Mouse (Mus musculus) bone marrow macrophage, adult 2 months (primary cell): ENCODE results near the gene Rab11fip3. TPM values are rescaled to one million over a fixed set of nuclear protein-coding genes. Genes with fewer than 3 reads are reported as not detected.

Experiments
- H3K27ac ChIP-seq: 2 replicates; pipeline ENCODE4 v1.5.1; 2012; ENCODE audit warnings: low read depth, low read length; ENCODE audit not compliant: insufficient read depth
- H3K4me1 ChIP-seq: 2 replicates; pipeline ENCODE4 v1.6.1; 2012; ENCODE audit warnings: low read length; ENCODE audit not compliant: control insufficient read depth, insufficient read depth
- H3K4me3 ChIP-seq: 2 replicates; pipeline ENCODE4 v1.5.1; 2012; ENCODE audit warnings: mild to moderate bottlenecking, low read length, moderate library complexity; ENCODE audit not compliant: insufficient read depth
- CTCF ChIP-seq: IDR thresholded peaks from 2 replicates; pipeline ENCODE4 v1.5.1; 2012; ENCODE audit warnings: low read depth, mild to moderate bottlenecking, low read length, moderate library complexity
- POLR2A ChIP-seq: IDR thresholded peaks from 2 replicates; pipeline ENCODE4 v1.6.1; 2012; ENCODE audit warnings: mild to moderate bottlenecking, low read depth, low read length, borderline replicate concordance
- polyA plus RNA-seq: library from polyadenylated mRNA; stranded (reverse); fragments of >200 nt; gene quantifications from 2 replicates; pipeline ENCODE4 v1.2.4, GENCODE M21; 2012; ENCODE audit not compliant: missing spikeins, insufficient read depth, insufficient read length

Gene Rab11fip3
- polyA plus RNA-seq, 1 experiment, result 8.3 TPM

DNA sequence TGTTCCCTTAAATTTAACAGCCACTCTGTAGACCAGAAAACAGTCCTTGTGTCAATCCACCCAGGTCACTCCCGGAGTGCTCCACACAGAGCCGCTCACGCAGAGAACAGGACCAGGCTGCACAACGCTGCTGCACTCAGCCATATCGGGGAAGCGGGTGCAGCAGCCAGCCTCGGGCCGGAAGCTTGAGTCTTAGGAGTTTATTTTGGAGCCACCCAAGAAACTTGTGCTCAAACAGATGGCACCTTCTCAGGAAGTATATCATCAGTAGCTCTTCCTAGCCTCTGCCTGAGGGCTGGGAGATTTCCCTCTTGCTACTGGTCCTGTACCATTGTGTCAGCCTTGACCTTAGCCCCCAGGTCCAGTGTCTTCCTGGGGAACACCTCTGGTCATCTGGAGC, 12.1 kb downstream of the Rab11fip3 start:
- Histone ChIP-seq H3K27ac (no peak overlapping the region), H3K4me3 (no peak overlapping the region), H3K4me1 (no peaks in the 10 kb centered on the region)
- TF ChIP-seq POLR2A, result no peak
- TF ChIP-seq CTCF, result no peak

DNA sequence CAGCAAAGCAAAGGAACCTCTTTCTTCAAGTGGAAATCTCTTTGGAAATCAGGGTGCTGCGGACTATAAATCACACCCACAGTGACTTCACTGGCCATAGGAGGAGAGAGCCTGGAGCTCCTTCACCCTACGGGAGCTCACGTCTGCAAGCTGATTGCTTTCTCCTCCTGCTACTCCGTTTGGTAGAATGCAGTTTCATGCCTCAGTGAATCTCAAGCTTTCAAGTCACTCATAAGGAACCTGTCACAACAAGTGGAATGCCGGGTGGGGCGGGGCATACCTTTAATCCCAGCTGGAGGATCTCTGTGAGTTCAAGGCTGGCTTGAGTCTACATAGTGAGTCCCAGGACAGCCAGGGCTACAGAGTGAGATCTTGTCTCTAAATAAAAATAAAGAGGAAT, 14.2 kb downstream of the Rab11fip3 start:
- Histone ChIP-seq H3K4me1 (no peaks in the 10 kb centered on the region), H3K27ac (no peak overlapping the region), H3K4me3 (no peak overlapping the region)
- TF ChIP-seq CTCF, result no peak
- no peak for TF ChIP-seq POLR2A

DNA sequence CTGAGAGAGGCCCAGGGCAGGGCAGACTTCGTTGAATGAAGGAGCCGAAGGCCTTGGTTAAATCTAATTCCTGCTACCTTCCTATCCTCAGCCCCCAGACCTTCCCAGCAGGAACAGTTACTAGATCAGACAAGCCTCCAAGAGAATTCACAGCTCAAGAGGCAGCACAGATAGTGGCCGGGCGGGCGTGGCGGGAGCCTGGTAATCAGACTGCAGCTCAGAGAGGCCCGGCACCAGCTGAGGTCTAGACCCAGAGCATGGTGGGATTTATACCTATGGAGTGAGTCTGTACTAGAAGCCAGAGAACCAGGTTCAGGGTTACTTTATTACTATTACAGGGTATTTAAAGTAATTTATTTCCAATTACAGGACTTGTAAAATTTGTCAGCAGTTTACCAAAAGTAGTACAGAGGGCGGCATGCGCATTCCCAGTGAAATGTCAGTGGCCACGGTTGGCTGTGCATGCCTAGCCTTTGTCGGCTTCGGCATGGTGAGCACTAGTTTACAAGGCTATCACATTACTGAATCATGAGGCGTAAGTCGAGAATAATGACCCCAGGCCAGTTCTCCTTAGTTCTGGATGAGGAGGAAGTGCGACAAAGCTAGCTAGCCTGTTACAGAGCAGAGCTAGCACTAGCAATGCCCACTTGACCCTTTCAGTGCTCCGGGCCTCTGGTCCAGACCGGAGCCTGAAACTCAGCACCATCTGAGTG, 15.1 kb downstream of the Rab11fip3 start:
- no peak for TF ChIP-seq POLR2A
- TF ChIP-seq CTCF, result no peak
- Histone ChIP-seq H3K4me3 (no peak overlapping the region), H3K4me1 (no peaks in the 10 kb centered on the region), H3K27ac (no peak overlapping the region)

DNA sequence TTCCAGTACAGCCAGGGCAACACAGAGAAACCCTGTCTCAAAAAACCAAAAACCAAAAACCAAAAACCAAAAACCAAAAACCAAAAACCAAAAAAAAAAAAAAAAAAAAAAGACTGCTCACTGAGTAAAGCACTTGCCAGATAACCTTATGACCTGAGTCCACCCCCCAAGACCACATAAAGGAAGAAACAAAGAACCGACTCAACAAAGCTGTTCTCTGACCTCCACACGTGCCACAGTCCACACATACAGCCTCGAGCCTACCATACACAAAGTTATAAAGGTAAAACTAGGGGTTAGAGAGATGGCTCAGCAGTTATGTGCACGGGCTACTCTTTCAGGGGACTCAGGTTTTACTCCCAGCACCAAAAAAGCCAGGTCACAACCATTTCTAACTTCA, 16.6 kb downstream of the Rab11fip3 start:
- Histone ChIP-seq H3K27ac (no peak overlapping the region), H3K4me3 (no peak overlapping the region), H3K4me1 (no peaks in the 10 kb centered on the region)
- TF ChIP-seq CTCF (no peak), POLR2A (no peak)

GRCm38 (mm10) chr17:26052074-26052473, 17.3 kb downstream of the Rab11fip3 start:
- Histone ChIP-seq H3K27ac (no peak overlapping the region), H3K4me3 (no peak overlapping the region)
- TF ChIP-seq CTCF, result no peak

GRCm38 (mm10) chr17:26048118-26048517, 21.2 kb downstream of the Rab11fip3 start:
- no peak; the same call in 1 of the 2 replicates for TF ChIP-seq CTCF
- TF ChIP-seq POLR2A, result no peak
- Histone ChIP-seq H3K4me3 (no peak overlapping the region), H3K4me1 (no peaks in the 10 kb centered on the region), H3K27ac (no peak overlapping the region)

More at GRCm38 (mm10) chr17:26052074-26052473, 17.3 kb downstream of the Rab11fip3 start:
- no peaks in the 10 kb centered on the region for H3K4me1 ChIP-seq

- Histone ChIP-seq H3K27ac (no peak overlapping the region), H3K4me1 (no peaks in the 10 kb centered on the region), H3K4me3 (no peak overlapping the region)
- TF ChIP-seq POLR2A, result no peak
- no peak for TF ChIP-seq CTCF
Observed at GRCm38 (mm10) chr17:26046253-26046997, 22.9 kb downstream of the Rab11fip3 start.

- H3K4me1 ChIP-seq, result no peaks in the 10 kb centered on the region
- TF ChIP-seq CTCF (no peak), POLR2A (no peak)
- H3K4me3 ChIP-seq, result no peak overlapping the region
- no peak overlapping the region for H3K27ac ChIP-seq
Observed at GRCm38 (mm10) chr17:26045285-26045684, 24.1 kb downstream of the Rab11fip3 start.

GRCm38 (mm10) chr17:26043249-26043636, 26.1 kb downstream of the Rab11fip3 start:
- Histone ChIP-seq H3K4me3 (no peak overlapping the region), H3K27ac (no peak overlapping the region), H3K4me1 (no peaks in the 10 kb centered on the region)
- TF ChIP-seq POLR2A (no peak), CTCF (no peak)

DNA sequence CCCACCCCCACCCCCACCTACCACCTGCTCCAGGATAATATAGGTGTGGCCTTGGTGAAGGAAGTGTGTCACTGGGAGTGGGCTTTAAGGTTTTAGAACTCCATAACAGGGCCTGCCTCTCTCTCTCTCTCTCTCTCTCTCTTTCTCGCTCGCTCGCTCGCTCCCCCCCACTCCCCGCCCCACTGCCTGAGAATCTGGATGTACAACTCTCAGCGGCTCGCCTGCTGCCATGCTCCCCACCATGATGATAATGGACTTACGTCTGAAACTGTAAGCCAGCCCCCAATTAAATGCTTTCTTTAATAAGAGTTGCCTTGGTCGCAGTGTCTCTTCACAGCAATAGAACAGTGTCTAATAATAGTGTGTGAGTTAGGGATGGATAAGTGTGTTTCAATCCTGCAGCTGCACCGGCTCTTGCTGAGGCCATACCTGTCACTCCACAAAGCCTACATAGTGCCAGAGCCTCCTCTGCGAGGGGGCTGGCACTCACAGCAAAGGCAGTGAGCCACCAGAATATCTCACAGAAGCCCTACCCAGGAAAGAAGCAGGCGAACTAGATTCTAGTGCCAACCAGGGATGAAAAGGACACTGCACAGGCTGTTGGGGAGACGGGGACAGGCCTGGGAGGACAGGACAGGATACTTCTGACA, 26.6 kb downstream of the Rab11fip3 start:
- TF ChIP-seq CTCF, result no peak
- TF ChIP-seq POLR2A, result no peak
- H3K27ac ChIP-seq, result no peak overlapping the region
- H3K4me3 ChIP-seq, result no peak overlapping the region
- no peaks in the 10 kb centered on the region for H3K4me1 ChIP-seq
